Mouse (Mus musculus) liver, embryonic 13.5 days (tissue): ENCODE measurements around the gene Cblc. TPM values are rescaled to one million over a fixed set of nuclear protein-coding genes. Genes with fewer than 3 reads are reported as not detected.
A peak's percentile ranks its signal among the peaks of the same experiment; 100 is the strongest.

Experiments
- ATAC-seq: fragments of 200-750 bp; cut with Nextera tagmentation; 2 replicates; pipeline ENCODE4 v1.8.0; 2017; ENCODE audit warnings: low read depth, mild to moderate bottlenecking, moderate number of reproducible peaks, moderate library complexity
- DNase-seq: peaks from one replicate; pipeline ENCODE4 v3.0.0; 2022
- H3K27ac ChIP-seq: fragments of 300-500 bp; sonication (generic); 2 replicates; pipeline ENCODE4 v1.5.1; 2015; ENCODE audit warnings: moderate library complexity, mild to moderate bottlenecking, inconsistent platforms
- H3K27me3 ChIP-seq: fragments of 300-500 bp; sonication (generic); 2 replicates; pipeline ENCODE4 v1.6.1; 2015; ENCODE audit warnings: mild to moderate bottlenecking, inconsistent platforms
- H3K36me3 ChIP-seq: fragments of 300-500 bp; sonication (generic); 2 replicates; pipeline ENCODE4 v1.6.1; 2015; ENCODE audit warnings: mild to moderate bottlenecking, inconsistent platforms
- H3K4me1 ChIP-seq: fragments of 300-500 bp; sonication (generic); replicated peaks from 2 replicates; pipeline ENCODE4 v1.6.1; 2015; ENCODE audit warnings: inconsistent platforms
- H3K4me2 ChIP-seq: fragments of 300-500 bp; sonication (generic); 2 replicates; pipeline ENCODE4 v1.6.1; 2015; ENCODE audit warnings: inconsistent platforms, mild to moderate bottlenecking, moderate library complexity
- H3K4me3 ChIP-seq: fragments of 300-500 bp; sonication (generic); replicated peaks from 2 replicates; pipeline ENCODE4 v1.5.1; 2015; ENCODE audit warnings: mild to moderate bottlenecking, inconsistent platforms
- H3K9ac ChIP-seq: fragments of 300-500 bp; sonication (generic); 2 replicates; pipeline ENCODE4 v1.6.1; 2015; ENCODE audit warnings: mild to moderate bottlenecking, inconsistent platforms
- H3K9me3 ChIP-seq: fragments of 300-500 bp; sonication (generic); replicated peaks from 2 replicates; pipeline ENCODE4 v1.6.1; 2016; ENCODE audit warnings: inconsistent platforms
- WGBS: fragments of 180-500 bp; shearing (Covaris S2); methylation state at CpG from one replicate; pipeline ENCODE4 v1.1.7; 2015; ENCODE audit not compliant: insufficient replicate concordance; 5-methylcytosine and 5-hydroxymethylcytosine counted together
- polyA plus RNA-seq: library from polyadenylated mRNA; unstranded; fragments of >200 nt; fragmentation: Nextera tagmentation; extraction: Ambion mirVana; gene quantifications from 2 replicates; pipeline ENCODE4 v1.2.1, GENCODE M21; 2015

Cblc gene
- polyA plus RNA-seq, 1 experiment from 2014 or later: 1.2 TPM

- no peak overlapping the region for H3K9ac ChIP-seq
- H3K4me2 ChIP-seq: no peak overlapping the region
- peaks cover 14% of the 10 kb centered on the region; the same call in 1 of the 2 replicates for H3K36me3 ChIP-seq
- H3K27ac ChIP-seq: no peak overlapping the region
- WGBS: 63% methylated on average over 11 of the region's 11 CpGs
- H3K4me3 ChIP-seq: no peak overlapping the region
- DNase-seq (no peak), ATAC-seq (no peak)
- H3K27me3 ChIP-seq: no peaks in the 10 kb centered on the region
- peaks cover 75% of the 10 kb centered on the region for H3K4me1 ChIP-seq
- H3K9me3 ChIP-seq: no peaks in the 10 kb centered on the region
Measured at GRCm38 (mm10) chr7:19740269-19740668, 56.3 kb downstream of the Cblc start.

GRCm38 (mm10) chr7:19738771-19739170 lies 57.8 kb downstream of the Cblc start:
- Histone ChIP-seq H3K4me1 (peaks cover 74% of the 10 kb centered on the region), H3K4me3 (no peak overlapping the region), H3K4me2 (no peak overlapping the region), H3K9me3 (no peaks in the 10 kb centered on the region), H3K9ac (no peak overlapping the region), H3K36me3 (peaks cover 18% of the 10 kb centered on the region; the same call in 1 of the 2 replicates), H3K27me3 (no peaks in the 10 kb centered on the region), H3K27ac (no peak overlapping the region)
- DNase-seq: no peak
- no peak for ATAC-seq
- 74% methylated on average over 3 of the region's 3 CpGs for WGBS

GRCm38 (mm10) chr7:19736389-19737057 lies 60.1 kb downstream of the Cblc start:
- DNase-seq (peak; percentile 50), ATAC-seq (peak; percentile 93)
- no peaks in the 10 kb centered on the region for H3K9me3 ChIP-seq
- peaks cover 18% of the 10 kb centered on the region; the same call in 1 of the 2 replicates for H3K36me3 ChIP-seq
- WGBS: 16% methylated on average over 16 of the region's 16 CpGs
- H3K9ac ChIP-seq: peak overlapping the region; percentile 55
- peak overlapping the region; percentile 59 for H3K4me2 ChIP-seq
- peak overlapping the region; percentile 89 for H3K27ac ChIP-seq
- no peaks in the 10 kb centered on the region for H3K27me3 ChIP-seq
- peak overlapping the region; percentile 28 for H3K4me3 ChIP-seq
- H3K4me1 ChIP-seq: peaks cover 56% of the 10 kb centered on the region

- Histone ChIP-seq H3K9ac (no peak overlapping the region), H3K27ac (no peak overlapping the region; the same call in 1 of the 2 replicates), H3K4me1 (peaks cover 43% of the 10 kb centered on the region), H3K27me3 (no peaks in the 10 kb centered on the region), H3K9me3 (no peaks in the 10 kb centered on the region), H3K36me3 (peaks cover 34% of the 10 kb centered on the region), H3K4me2 (no peak overlapping the region), H3K4me3 (no peak overlapping the region)
- DNase-seq: no peak
- WGBS: 73% methylated on average over 10 of the region's 10 CpGs
- no peak for ATAC-seq
Measured at GRCm38 (mm10) chr7:19734178-19734666, 62.4 kb downstream of the Cblc start.

Other genes with a start within 250 kb of the Cblc start
- 7.8 and 8.3 TPM in 2 replicates for gene Ppp1r37, start 233.7 kb downstream of the Cblc start, polyA plus RNA-seq
- 1.3 and 1.5 TPM in 2 replicates for gene Zfp296, start 219.5 kb downstream of the Cblc start, polyA plus RNA-seq
- gene Gemin7, start 219.2 kb downstream of the Cblc start, polyA plus RNA-seq: 84.9 and 92.7 TPM in 2 replicates
- 14.3 and 15.7 TPM in 2 replicates for gene Clasrp, start 192.3 kb downstream of the Cblc start, polyA plus RNA-seq
- 1.6 and 1.7 TPM in 2 replicates for gene Relb, start 167.4 kb downstream of the Cblc start, polyA plus RNA-seq
- gene Clptm1, start 131.8 kb downstream of the Cblc start, polyA plus RNA-seq: 45.2 and 51.0 TPM in 2 replicates
- gene Apoc2, start 118.9 kb downstream of the Cblc start, polyA plus RNA-seq: 568 and 648 TPM in 2 replicates
- gene Gm44805, start 115.4 kb downstream of the Cblc start, polyA plus RNA-seq: 5.6 and 7.5 TPM in 2 replicates
- gene Apoc4, start 115.3 kb downstream of the Cblc start, polyA plus RNA-seq: 58.3 and 74.0 TPM in 2 replicates
- gene Apoc1, start 104.1 kb downstream of the Cblc start, polyA plus RNA-seq: 247 and 261 TPM in 2 replicates
- 1,390 and 1,411 TPM in 2 replicates for gene Apoe, start 97.6 kb downstream of the Cblc start, polyA plus RNA-seq
- 125 and 138 TPM in 2 replicates for gene Tomm40, start 81.4 kb downstream of the Cblc start, polyA plus RNA-seq
- gene Nectin2, start 46.3 kb downstream of the Cblc start, polyA plus RNA-seq: 17.9 and 18.2 TPM in 2 replicates
- 7.2 and 7.9 TPM in 2 replicates for gene Bcam, start 25.8 kb downstream of the Cblc start, polyA plus RNA-seq
- 3.0 and 3.9 TPM in 2 replicates for gene Bcl3, start 26.0 kb upstream of the Cblc start, polyA plus RNA-seq
- gene Gm19345, start 55.2 kb upstream of the Cblc start, polyA plus RNA-seq: not detected in 2 replicates
- gene Ceacam16, start 64.5 kb upstream of the Cblc start, polyA plus RNA-seq: not detected in 2 replicates
- not detected in 2 replicates for gene Ceacam19, start 91.2 kb upstream of the Cblc start, polyA plus RNA-seq
- gene Pvr, start 124.4 kb upstream of the Cblc start, polyA plus RNA-seq: 1.9 and 2.2 TPM in 2 replicates
- gene Igsf23, start 153.9 kb upstream of the Cblc start, polyA plus RNA-seq: 0.20 and 0.35 TPM in 2 replicates
- gene Ceacam20, start 168.6 kb upstream of the Cblc start, polyA plus RNA-seq: not detected in 2 replicates
- not detected in 2 replicates for gene Nlrp9b, start 194.7 kb upstream of the Cblc start, polyA plus RNA-seq